Mouse (Mus musculus): Measurements from ENCODE around the gene Tead1.
A peak's percentile ranks its signal among the peaks of the same experiment; 100 is the strongest.

Gene Tead1

DNA sequence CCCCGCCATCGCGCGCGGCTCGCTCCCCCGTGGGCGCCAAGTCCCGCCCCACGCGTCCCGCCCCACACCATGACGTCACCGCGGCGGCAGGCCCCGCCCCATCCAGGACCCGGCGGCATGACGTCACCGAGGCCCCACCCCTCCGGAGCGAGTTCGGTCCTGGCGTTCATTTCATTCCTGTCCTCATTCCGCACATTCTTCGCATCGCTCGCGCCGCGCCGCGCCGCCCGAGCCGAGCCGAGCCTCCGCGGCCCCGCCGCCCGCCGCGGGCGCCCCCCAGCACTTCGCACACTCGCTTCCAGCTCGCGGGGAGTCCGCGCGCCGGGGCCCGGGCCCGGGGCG lies at the start of gene Tead1:
Gene Tead1, plus strand, starts transcription at position 148 of the 342 bp plus-strand sequence.
- DNase-seq (ENCODE audit: low spot score in 2 of 2), result peak; percentile 39 to 86

DNA sequence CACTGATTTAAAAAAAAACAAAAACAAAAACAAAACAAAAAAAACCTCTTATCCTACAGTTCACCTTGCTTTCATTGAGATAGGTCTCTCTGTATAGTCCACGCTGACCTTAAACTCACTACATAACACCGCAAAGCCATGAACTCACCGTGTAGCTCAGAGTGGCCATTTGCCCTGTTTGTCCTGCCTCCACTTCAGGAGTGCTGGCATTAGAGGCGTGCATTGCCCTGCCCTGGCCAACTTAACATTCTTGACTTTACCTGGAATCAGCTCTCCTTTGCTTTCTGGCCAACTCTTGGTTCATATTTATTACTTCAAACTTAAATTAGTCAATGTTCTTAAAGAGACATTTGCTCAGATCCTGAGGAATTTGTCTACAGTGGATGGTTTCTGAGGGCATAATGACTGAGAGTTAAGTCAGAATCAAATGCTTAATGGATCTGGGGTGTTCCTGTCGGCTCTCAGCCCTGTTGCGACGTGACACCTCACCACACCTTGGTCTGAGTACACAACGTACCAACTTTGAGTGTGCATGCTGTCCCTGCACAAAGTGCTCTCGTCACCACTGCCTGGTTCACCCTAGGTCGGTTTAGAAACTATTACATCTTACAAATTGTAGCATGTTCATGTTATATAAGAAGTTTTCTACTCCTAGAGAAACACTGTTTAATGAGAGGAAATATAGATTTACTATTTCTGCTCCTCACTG lies 44.5 kb upstream of the Tead1 start:
- no peak for DNase-seq (ENCODE audit: low spot score in 2 of 2)

DNA sequence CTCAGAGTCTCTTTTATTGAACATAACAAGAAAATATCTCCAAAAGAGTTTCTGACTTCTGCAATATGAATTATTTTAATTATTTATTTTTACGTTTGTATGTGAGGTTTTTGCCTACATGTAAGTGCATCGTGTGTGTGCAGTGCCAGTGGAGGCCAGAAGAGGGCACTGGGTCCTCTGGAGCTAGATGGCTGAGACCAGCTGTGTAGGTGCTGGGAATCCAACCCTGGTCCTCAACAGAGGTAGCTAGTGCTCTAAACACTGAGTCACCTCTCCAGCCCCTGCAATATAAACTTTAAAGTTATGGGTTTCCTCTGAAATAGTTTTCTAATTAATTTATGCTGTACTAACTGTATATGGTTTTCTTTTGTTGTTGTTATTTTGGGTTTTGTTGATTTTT lies 43.2 kb upstream of the Tead1 start:
- no peak for DNase-seq (ENCODE audit: low spot score in 2 of 2)

DNA sequence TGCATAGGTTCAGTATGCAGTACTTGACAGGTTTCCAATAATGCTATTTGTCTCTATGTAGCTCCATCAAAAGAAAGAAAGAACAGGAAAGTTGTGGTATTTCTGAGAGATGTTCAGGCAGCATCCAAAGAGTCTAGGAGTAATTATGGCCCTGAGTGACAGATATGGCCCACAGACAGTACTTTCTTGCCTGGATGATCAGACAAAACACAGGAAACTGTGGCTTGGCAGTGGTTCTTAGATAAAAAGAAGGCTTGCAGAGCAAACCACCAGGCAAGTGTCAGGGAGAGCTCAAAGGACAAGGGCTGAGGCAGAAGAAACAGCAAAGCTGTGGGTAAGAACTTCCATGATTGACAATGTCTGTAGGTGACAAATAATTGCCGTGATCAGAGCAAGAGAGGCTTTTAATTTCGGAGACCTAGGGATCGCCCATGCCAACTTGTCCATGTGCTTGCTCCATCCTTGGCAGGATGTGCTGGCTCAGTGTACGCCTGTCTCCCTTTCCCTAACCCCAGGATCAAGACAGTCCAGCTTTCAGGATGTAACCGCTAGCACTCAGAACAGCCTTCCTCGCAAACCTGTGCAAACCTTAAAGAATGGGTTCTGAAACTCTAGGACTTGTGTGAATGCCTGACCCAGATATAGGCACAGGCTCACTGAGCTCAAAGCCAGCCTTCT lies 35.1 kb upstream of the Tead1 start:
- no peak for DNase-seq (ENCODE audit: low spot score in 2 of 2)

GRCm38 (mm10) chr7:112644701-112645100 lies 34.4 kb upstream of the Tead1 start:
- no peak for DNase-seq (ENCODE audit: low spot score in 2 of 2)

DNA sequence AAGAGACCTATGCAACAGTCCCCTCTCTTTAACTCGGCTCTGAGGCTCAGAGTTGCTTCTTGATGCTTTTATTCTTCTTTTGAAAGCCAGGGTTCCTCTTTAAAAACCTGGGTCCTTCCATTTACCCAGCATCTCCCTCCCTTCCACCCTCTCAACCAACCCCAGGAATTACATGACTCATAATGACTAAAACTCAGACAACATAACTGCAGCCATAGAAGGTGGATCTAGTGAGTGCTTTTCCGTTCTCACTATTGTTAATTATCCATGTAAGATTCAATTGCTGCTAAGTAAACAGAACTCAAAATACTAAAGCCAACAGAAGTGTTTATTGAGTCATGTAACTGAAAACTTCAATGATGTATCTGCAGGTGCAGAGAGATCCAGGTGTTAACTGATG lies 33.4 kb upstream of the Tead1 start:
- DNase-seq (ENCODE audit: low spot score in 2 of 2), result no peak

DNA sequence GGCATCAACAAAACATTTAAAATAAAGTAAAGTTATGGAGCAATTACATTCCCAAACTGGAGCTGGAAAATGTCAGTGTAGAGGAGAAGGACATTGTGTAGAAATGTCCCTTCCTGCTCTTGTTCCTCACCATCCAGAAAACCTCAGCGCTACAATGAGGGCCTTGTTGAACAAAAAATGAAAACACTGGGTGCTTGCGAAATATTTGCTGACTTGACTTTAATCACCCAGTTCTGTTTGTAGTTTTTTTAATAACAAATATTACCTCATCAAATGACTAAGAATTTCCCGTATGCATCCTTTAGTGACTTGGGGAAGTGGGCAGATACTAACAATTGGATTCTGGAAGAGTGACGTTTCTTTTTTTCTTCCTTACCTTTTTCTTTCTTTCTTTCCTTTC lies 31.7 kb upstream of the Tead1 start:
- no peak for DNase-seq (ENCODE audit: low spot score in 2 of 2)

DNA sequence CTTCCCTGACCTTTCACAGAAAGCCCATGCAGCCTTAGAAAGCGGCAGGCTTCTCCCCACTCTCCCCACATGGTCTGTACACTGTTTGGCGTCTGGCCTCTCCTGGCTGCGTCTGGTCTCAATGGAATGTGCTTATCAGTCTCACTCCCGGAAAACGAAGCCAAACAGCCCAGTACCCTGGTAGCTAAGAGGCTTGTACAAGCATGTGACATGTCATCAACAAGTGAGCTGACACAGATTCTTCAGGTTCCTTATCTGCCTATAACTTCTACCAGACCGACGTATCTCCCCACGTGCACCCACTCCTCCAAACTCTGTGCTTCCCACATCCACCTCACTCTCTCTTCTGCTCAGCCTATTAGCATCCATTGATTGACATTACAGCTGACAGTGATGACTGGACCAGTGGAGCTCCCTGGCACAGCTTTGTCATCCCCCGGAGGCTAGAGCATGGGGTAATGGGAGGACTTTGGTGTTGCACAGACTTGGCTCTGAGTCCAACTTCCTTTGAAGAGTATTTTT lies 22.9 kb upstream of the Tead1 start:
- DNase-seq (ENCODE audit: low spot score in 2 of 2), result no peak

GRCm38 (mm10) chr7:112658939-112659338 lies 20.2 kb upstream of the Tead1 start:
- DNase-seq (ENCODE audit: low spot score in 2 of 2), result no peak

DNA sequence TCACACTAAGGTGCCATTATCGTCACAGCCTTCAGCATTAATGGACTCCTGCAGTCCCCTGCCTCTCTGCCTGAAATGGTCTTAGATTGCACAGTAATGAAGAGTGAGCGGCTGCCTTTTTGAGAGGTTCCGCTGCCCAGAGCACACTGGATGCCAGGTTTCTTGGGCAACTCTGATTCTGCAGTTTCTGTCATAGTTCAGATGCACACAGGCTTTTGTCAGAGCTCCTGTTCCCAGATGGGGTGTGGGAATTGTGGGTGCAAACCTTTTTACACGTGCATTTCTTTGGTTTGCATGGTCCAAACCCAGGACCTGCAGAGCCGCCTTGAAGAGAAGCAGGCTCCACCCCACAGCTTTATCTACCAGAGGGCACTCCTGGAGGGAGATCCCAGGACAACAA lies 19.3 kb upstream of the Tead1 start:
- no peak for DNase-seq (ENCODE audit: low spot score in 2 of 2)

GRCm38 (mm10) chr7:112660325-112660724 lies 18.8 kb upstream of the Tead1 start:
- no peak for DNase-seq (ENCODE audit: low spot score in 2 of 2)

- DNase-seq (ENCODE audit: low spot score in 2 of 2), result no peak
Measured at GRCm38 (mm10) chr7:112662398-112663313, 16.5 kb upstream of the Tead1 start.

DNA sequence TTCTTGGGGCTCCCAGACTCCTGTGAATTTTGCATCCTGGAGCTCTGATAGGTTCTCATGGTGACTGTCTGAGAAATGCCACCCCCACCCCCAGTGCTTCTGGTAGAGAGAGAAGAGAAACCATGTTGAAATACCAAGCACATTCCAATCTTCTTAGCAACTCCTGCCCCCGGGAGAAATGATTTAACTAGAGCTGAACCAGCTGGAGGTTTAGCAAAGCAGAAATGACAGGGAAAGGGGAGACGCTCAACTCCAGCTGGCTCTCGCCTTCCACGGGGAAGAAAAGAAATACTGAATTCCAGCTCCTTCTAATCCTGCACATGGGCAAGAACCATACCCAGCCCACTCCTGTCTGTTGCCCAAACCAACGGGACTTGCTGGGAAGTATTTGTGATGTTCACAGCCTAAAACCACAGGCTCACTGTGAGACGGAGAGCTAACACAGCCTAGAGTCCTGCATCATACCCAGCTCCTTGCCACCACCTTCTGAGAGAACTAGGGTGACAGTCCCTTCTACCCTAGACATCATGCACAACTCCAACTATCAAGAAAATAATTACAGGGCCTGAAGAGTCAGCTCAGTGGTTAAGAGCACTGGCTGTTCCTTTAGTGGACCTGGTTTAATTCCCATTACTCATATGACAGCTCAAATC lies 15.7 kb upstream of the Tead1 start:
- peak; percentile 32 to 54 for DNase-seq (ENCODE audit: low spot score in 2 of 2)

GRCm38 (mm10) chr7:112669993-112670392 lies 9.1 kb upstream of the Tead1 start:
- no peak for DNase-seq (ENCODE audit: low spot score in 2 of 2)

- DNase-seq (ENCODE audit: low spot score in 2 of 2), result peak in 1 of 2 experiments; percentile 23
Measured at GRCm38 (mm10) chr7:112678418-112679170, 524 bp upstream of the Tead1 start.

DNA sequence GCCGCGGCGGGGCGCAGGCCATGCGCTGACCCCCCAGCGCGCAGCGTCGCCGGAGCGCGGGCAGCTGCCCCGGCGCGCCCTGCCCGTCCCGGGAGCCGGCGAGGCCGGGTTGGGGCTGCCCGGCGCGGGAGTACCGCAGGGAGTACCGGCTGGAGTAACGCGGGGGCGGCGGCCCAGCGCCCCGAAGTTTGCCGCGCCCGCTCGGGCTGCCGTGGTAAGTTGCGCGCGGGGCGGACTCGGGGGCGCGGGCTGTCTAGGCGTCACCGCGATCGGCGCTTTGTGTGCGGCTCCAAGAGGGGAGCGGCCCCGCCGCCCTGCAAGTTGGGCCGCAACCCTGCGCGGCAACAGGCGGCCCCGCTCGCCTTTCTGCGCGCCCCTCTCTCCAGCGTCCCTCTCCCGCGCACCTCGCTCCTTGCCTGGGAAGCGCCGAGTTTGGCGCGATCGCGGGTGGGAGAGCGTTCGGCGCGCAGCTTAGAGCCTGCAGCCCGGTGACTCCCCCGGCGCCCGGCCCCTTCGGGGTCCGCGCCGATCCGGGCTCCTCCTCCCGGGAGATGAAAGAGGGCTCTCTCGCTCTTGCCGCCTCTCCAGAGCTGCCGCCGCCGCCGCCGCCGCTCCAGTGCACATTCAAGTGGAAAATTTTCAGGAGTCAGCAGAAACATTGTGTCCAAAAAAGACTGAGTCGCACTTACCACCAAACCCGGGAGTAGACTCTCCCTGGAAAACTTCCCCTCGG lies 561 bp downstream of the Tead1 start:
- peak in 1 of 2 experiments; percentile 34 for DNase-seq (ENCODE audit: low spot score in 2 of 2)

- DNase-seq (ENCODE audit: low spot score in 2 of 2), result peak in 1 of 2 experiments; percentile 7
Measured at GRCm38 (mm10) chr7:112680498-112681251, 1.6 kb downstream of the Tead1 start.

GRCm38 (mm10) chr7:112684626-112685561 lies 5.8 kb downstream of the Tead1 start:
- DNase-seq (ENCODE audit: low spot score in 2 of 2), result peak in 1 of 2 experiments; percentile 11

All from left cerebral cortex, adult 9 months (tissue).